Mouse (Mus musculus) heart, embryonic 14.5 days (tissue): ENCODE data around the gene Arhgap1. TPM values are rescaled to one million over a fixed set of nuclear protein-coding genes. Genes with fewer than 3 reads are reported as not detected.

ENCODE experiments used
- ATAC-seq: fragments of 200-750 bp; cut with Nextera tagmentation; 2 replicates; pipeline ENCODE4 v1.8.0; 2017; ENCODE audit warnings: low read depth, moderate TSS enrichment; ENCODE audit not compliant: insufficient number of reproducible peaks, insufficient read depth, low FRiP score
- H3K27ac ChIP-seq, 2 experiments: fragments of 200-500 bp in 1 of 2; fragments of 300-500 bp in 1 of 2; sonication (generic) in 1 of 2; replicated peaks in 1 of 2; 2 replicates each; pipeline ENCODE4 v1.5.1; 2012 to 2014; ENCODE audit warnings: low read depth in 2 of 2, low read length in 2 of 2, control low read depth in 1 of 2, mild to moderate bottlenecking in 1 of 2, mixed read lengths in 1 of 2; ENCODE audit not compliant: control insufficient read depth in 1 of 2, insufficient read depth in 1 of 2
- H3K27me3 ChIP-seq: fragments of 300-500 bp; sonication (generic); 2 replicates; pipeline ENCODE4 v1.6.1; 2014; ENCODE audit warnings: mild to moderate bottlenecking, low read length, control low read depth; ENCODE audit not compliant: control insufficient read depth, insufficient read depth
- H3K36me3 ChIP-seq: fragments of 300-500 bp; sonication (generic); 2 replicates; pipeline ENCODE4 v1.6.1; 2014; ENCODE audit warnings: mild to moderate bottlenecking, control low read depth, low read length, mixed read lengths; ENCODE audit not compliant: control insufficient read depth, insufficient read depth
- H3K4me1 ChIP-seq, 2 experiments: fragments of 200-500 bp in 1 of 2; fragments of 300-500 bp in 1 of 2; sonication (generic) in 1 of 2; 2 replicates each; pipeline ENCODE4 v1.6.1; 2012 to 2014; ENCODE audit warnings: low read length in 2 of 2, control low read depth in 1 of 2, mixed read lengths in 1 of 2; ENCODE audit not compliant: control insufficient read depth in 2 of 2, insufficient read depth in 2 of 2
- H3K4me2 ChIP-seq: fragments of 300-500 bp; sonication (generic); 2 replicates; pipeline ENCODE4 v1.6.1; 2014; ENCODE audit warnings: mild to moderate bottlenecking, low read length
- H3K4me3 ChIP-seq, 2 experiments: fragments of 200-500 bp in 1 of 2; fragments of 300-500 bp in 1 of 2; sonication (generic) in 1 of 2; 2 replicates each; pipeline ENCODE4 v1.5.1; 2012 to 2014; ENCODE audit warnings: low read length in 2 of 2, mild to moderate bottlenecking in 2 of 2, control low read depth in 1 of 2, low read depth in 1 of 2, moderate library complexity in 1 of 2; ENCODE audit not compliant: control insufficient read depth in 1 of 2, insufficient read depth in 1 of 2
- H3K9ac ChIP-seq: fragments of 300-500 bp; sonication (generic); 2 replicates; pipeline ENCODE4 v1.6.1; 2014; ENCODE audit warnings: mild to moderate bottlenecking, low read length
- H3K9me3 ChIP-seq: fragments of 300-500 bp; sonication (generic); 2 replicates; pipeline ENCODE4 v1.6.1; 2016; ENCODE audit warnings: low read length, control low read depth; ENCODE audit not compliant: control insufficient read depth
- WGBS: fragments of 180-500 bp; shearing (Covaris S2); extraction: QIAGEN DNeasy Blood & Tissue Kit; methylation state at CpG from one replicate; pipeline ENCODE4 v1.1.7; 2014; 5-methylcytosine and 5-hydroxymethylcytosine counted together
- polyA plus RNA-seq: library from polyadenylated mRNA; unstranded; fragments of >200 nt; fragmentation: Nextera tagmentation; extraction: Ambion mirVana; gene quantifications from 2 replicates; pipeline ENCODE4 v1.2.1, GENCODE M21; 2014

Gene Arhgap1
- polyA plus RNA-seq, 1 experiment from 2014 or later, result 149 TPM

- H3K4me3 ChIP-seq, result no peak overlapping the region
- H3K36me3 ChIP-seq, result peaks cover 98% of the 10 kb centered on the region
- no peak overlapping the region for H3K27ac ChIP-seq
- H3K9me3 ChIP-seq, result no peaks in the 10 kb centered on the region
- H3K9ac ChIP-seq, result no peak overlapping the region
- no peaks in the 10 kb centered on the region for H3K27me3 ChIP-seq
- H3K4me2 ChIP-seq, result no peak overlapping the region
- no peak for ATAC-seq
- peaks cover 19 to 25% of the 10 kb centered on the region in 2 experiments for H3K4me1 ChIP-seq
- whole genome bisulfite sequencing, result 91% methylated on average over 8 of the region's 8 CpGs
Observed at GRCm38 (mm10) chr2:91659657-91660056, 10.0 kb downstream of the Arhgap1 start.

DNA sequence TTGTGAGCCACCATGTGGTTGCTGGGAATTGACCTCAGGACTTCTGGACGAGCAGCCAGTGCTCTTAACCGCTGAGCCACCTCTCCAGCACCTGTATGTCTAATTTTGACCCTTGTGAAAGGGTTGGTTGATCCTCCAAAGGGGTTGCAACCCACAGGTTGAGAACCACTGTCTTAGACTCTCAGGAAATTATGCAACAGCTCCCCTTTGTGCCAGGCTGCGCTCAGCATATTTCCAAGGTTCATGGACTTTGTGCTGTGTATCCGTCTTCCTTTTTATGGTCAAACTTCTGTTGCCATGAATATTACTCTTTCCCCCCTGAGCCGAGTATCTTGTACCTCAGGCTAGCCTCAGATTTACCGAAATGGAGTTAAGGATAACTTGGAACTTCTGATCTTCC is 11.3 kb downstream of the Arhgap1 start:
- Histone ChIP-seq H3K36me3 (peaks cover 94% of the 10 kb centered on the region), H3K27ac (no peak overlapping the region), H3K4me1 (peaks cover 9 to 11% of the 10 kb centered on the region in 2 experiments), H3K4me3 (no peak overlapping the region), H3K9me3 (no peaks in the 10 kb centered on the region), H3K27me3 (no peaks in the 10 kb centered on the region), H3K4me2 (no peak overlapping the region), H3K9ac (no peak overlapping the region)
- WGBS, result 93% methylated on average over 6 of the region's 6 CpGs
- no peak for ATAC-seq

GRCm38 (mm10) chr2:91664780-91665179 is 15.1 kb downstream of the Arhgap1 start:
- Histone ChIP-seq H3K4me2 (no peak overlapping the region), H3K27ac (no peak overlapping the region), H3K4me3 (no peak overlapping the region), H3K4me1 (peaks cover 4 to 5% of the 10 kb centered on the region in 2 experiments; a peak in 3 of 4 replicates), H3K9ac (no peak overlapping the region), H3K9me3 (no peaks in the 10 kb centered on the region), H3K27me3 (no peaks in the 10 kb centered on the region), H3K36me3 (peaks cover 93% of the 10 kb centered on the region)
- no peak for ATAC-seq

GRCm38 (mm10) chr2:91666386-91666910 is 16.8 kb downstream of the Arhgap1 start:
- H3K4me2 ChIP-seq, result no peak overlapping the region
- no peak overlapping the region for H3K4me3 ChIP-seq
- H3K27me3 ChIP-seq, result no peaks in the 10 kb centered on the region
- WGBS, result 79% methylated on average over 6 of the region's 6 CpGs
- H3K9me3 ChIP-seq, result no peaks in the 10 kb centered on the region
- no peak overlapping the region for H3K27ac ChIP-seq
- no peak overlapping the region for H3K9ac ChIP-seq
- ATAC-seq, result no peak
- peaks cover 94% of the 10 kb centered on the region for H3K36me3 ChIP-seq
- peaks cover 4 to 5% of the 10 kb centered on the region in 2 experiments; a peak in 3 of 4 replicates for H3K4me1 ChIP-seq

DNA sequence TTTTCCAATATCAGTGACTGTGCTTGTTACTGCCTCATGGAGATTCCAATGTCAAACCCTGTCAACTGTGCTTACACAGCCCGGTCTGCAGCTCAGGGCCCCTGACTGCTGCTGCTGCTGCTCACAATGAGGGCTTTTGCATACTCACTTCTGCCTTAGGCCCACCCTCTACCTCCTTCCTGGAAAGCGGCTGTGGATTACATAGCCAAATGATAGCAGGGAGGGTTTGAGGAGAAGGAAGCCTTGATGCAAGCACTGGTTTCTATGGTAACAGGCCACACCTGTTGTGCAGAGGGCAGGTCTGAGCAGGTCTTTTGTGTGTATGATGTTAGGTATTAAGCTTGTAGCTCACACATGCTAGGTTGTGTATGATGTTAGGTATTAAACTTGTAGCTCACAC is 18.1 kb downstream of the Arhgap1 start:
- no peaks in the 10 kb centered on the region for H3K9me3 ChIP-seq
- no peak overlapping the region for H3K27ac ChIP-seq
- H3K4me3 ChIP-seq, result no peak overlapping the region
- WGBS, result 54% methylated on average over 2 of the region's 2 CpGs
- H3K27me3 ChIP-seq, result no peaks in the 10 kb centered on the region
- peaks cover 4 to 5% of the 10 kb centered on the region in 2 experiments; a peak in 3 of 4 replicates for H3K4me1 ChIP-seq
- H3K4me2 ChIP-seq, result no peak overlapping the region
- ATAC-seq, result no peak
- peaks cover 94% of the 10 kb centered on the region for H3K36me3 ChIP-seq
- H3K9ac ChIP-seq, result no peak overlapping the region

GRCm38 (mm10) chr2:91669326-91669725 is 19.7 kb downstream of the Arhgap1 start:
- Histone ChIP-seq H3K4me3 (no peak overlapping the region), H3K4me2 (no peak overlapping the region), H3K4me1 (peaks cover 4 to 5% of the 10 kb centered on the region in 2 experiments; a peak in 3 of 4 replicates), H3K9ac (no peak overlapping the region), H3K27ac (no peak overlapping the region), H3K36me3 (peaks cover 92% of the 10 kb centered on the region), H3K27me3 (no peaks in the 10 kb centered on the region), H3K9me3 (no peaks in the 10 kb centered on the region)
- ATAC-seq, result no peak
- 86% methylated on average over 8 of the region's 8 CpGs for WGBS

DNA sequence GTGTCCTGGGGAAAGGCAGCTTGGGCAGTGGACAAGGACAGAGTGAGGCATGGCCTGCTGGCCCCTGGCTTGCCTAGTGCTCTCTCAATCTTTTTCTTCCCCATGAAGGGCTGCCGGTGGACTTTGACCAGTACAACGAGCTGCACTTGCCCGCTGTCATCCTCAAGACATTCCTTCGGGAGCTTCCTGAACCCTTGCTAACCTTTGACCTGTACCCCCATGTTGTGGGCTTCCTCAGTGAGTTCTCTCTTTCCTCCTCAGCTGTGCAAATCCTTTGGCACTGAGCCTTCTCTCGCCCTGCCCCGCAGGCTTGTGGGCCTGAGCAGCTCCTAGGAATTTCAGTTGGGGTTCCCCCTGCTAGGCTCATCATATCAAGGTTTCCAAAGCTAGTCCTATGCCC is 20.4 kb downstream of the Arhgap1 start:
- Histone ChIP-seq H3K9ac (no peak overlapping the region), H3K27ac (no peak overlapping the region), H3K27me3 (no peaks in the 10 kb centered on the region), H3K9me3 (no peaks in the 10 kb centered on the region), H3K4me3 (no peak overlapping the region), H3K36me3 (peaks cover 93% of the 10 kb centered on the region), H3K4me2 (no peak overlapping the region), H3K4me1 (peaks cover 4 to 5% of the 10 kb centered on the region in 2 experiments; a peak in 3 of 4 replicates)
- 91% methylated on average over 6 of the region's 6 CpGs for WGBS
- no peak for ATAC-seq

DNA sequence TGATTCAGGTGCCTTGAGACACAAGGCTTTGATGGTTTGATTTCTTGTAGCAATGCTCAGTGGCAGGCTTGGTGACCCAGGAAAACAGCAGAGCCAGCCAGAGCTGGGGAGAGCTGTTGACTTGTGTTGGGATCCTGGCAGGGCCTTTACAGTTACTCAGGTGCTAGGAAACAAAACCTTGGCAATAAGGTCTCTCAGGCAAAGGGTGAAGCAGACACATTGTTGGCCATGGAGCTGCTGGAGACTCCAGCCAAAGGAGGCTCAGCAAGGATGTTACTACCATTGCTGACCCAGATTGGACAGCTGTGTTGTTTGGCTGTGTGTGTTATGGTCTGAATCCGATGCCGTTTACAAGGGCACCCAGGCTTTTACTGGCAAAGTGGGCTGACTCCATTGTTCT is 23.9 kb downstream of the Arhgap1 start:
- Histone ChIP-seq H3K27ac (no peak overlapping the region), H3K4me1 (no peaks in the 10 kb centered on the region), H3K27me3 (no peaks in the 10 kb centered on the region), H3K4me3 (no peak overlapping the region), H3K4me2 (no peak overlapping the region), H3K36me3 (peaks cover 98% of the 10 kb centered on the region), H3K9ac (no peak overlapping the region), H3K9me3 (no peaks in the 10 kb centered on the region)
- WGBS, result 94% methylated on average over 2 of the region's 2 CpGs
- no peak for ATAC-seq
